Mouse (Mus musculus) urinary bladder, adult 2 months (tissue): ENCODE measurements around the gene Gopc. TPM values are rescaled to one million over a fixed set of nuclear protein-coding genes. Genes with fewer than 3 reads are reported as not detected.
"Not testable (repeated sequence)": the region's sequence is repeated elsewhere in the genome, so short reads cannot be mapped to it uniquely, and the experiment has no call there.

Experiments
- DNase-seq: peaks from one replicate; pipeline ENCODE4 v3.0.0; 2022; ENCODE audit warnings: low spot score
- polyA plus RNA-seq: library from polyadenylated mRNA; depleted of rRNA; stranded (reverse); fragments of >200 nt; gene quantifications from 2 replicates; pipeline ENCODE4 v1.2.3, GENCODE M21; 2012

Gene Gopc
- polyA plus RNA-seq, 1 experiment = 14.2 TPM

- DNase-seq = no peak
These were observed 5.3 kb upstream of the Gopc start for GRCm38 (mm10) chr10:52387192-52387591.

- no peak for DNase-seq
These were observed 3.1 kb upstream of the Gopc start for GRCm38 (mm10) chr10:52384823-52385610.

- DNase-seq = no peak
These were observed 1.6 kb upstream of the Gopc start for GRCm38 (mm10) chr10:52383522-52383921.

- no peak for DNase-seq
These were observed 1.1 kb upstream of the Gopc start for GRCm38 (mm10) chr10:52383022-52383421.

GRCm38 (mm10) chr10:52381321-52381801 lies 563 bp downstream of the Gopc start:
- DNase-seq = peak; percentile 27

- DNase-seq = no peak
These were observed 4.1 kb downstream of the Gopc start for GRCm38 (mm10) chr10:52377813-52378212.

GRCm38 (mm10) chr10:52376422-52376821 lies 5.5 kb downstream of the Gopc start:
- DNase-seq = no peak

- DNase-seq = no peak
These were observed 7.3 kb downstream of the Gopc start for GRCm38 (mm10) chr10:52374651-52375050.

- DNase-seq = no peak
These were observed 8.1 kb downstream of the Gopc start for GRCm38 (mm10) chr10:52373834-52374233.

- DNase-seq = no peak
These were observed 13.5 kb downstream of the Gopc start for GRCm38 (mm10) chr10:52368376-52368775.

GRCm38 (mm10) chr10:52360862-52361609 lies 20.9 kb downstream of the Gopc start:
- DNase-seq = no peak

- no peak for DNase-seq
These were observed 21.6 kb downstream of the Gopc start for GRCm38 (mm10) chr10:52360241-52360735.

GRCm38 (mm10) chr10:52358467-52358866 lies 23.5 kb downstream of the Gopc start, which contains the start of gene Gm26741:
Gene Gm26741 (plus strand): TSS chr10:52358767.
- no peak for DNase-seq

- no peak for DNase-seq
These were observed 28.7 kb downstream of the Gopc start for GRCm38 (mm10) chr10:52353184-52353583.

GRCm38 (mm10) chr10:52343324-52343723 lies 38.6 kb downstream of the Gopc start:
- not testable (repeated sequence) for DNase-seq

- no peak for DNase-seq
These were observed 50.9 kb downstream of the Gopc start for GRCm38 (mm10) chr10:52331007-52331406.

- DNase-seq = no peak
These were observed 60.0 kb downstream of the Gopc start for GRCm38 (mm10) chr10:52321918-52322317.

- DNase-seq = no peak
These were observed 62.2 kb downstream of the Gopc start for GRCm38 (mm10) chr10:52319506-52320286.

GRCm38 (mm10) chr10:52309196-52309595 lies 72.7 kb downstream of the Gopc start:
- no peak for DNase-seq

GRCm38 (mm10) chr10:52304574-52304973 lies 77.3 kb downstream of the Gopc start:
- DNase-seq = no peak

GRCm38 (mm10) chr10:52302271-52302670 lies 79.7 kb downstream of the Gopc start:
- no peak for DNase-seq

GRCm38 (mm10) chr10:52301766-52302165 lies 80.2 kb downstream of the Gopc start:
- no peak for DNase-seq
